Mouse (Mus musculus) forebrain, embryonic 12.5 days (tissue): Measurements from ENCODE around the gene Rbmxl1. TPM values are rescaled to one million over a fixed set of nuclear protein-coding genes. Genes with fewer than 3 reads are reported as not detected.
A peak's percentile ranks its signal among the peaks of the same experiment; 100 is the strongest.
"Not testable (repeated sequence)": the region's sequence is repeated elsewhere in the genome, so short reads cannot be mapped to it uniquely, and the experiment has no call there.

Experiments
- ATAC-seq: fragments of 200-750 bp; cut with Nextera tagmentation; 2 replicates; pipeline ENCODE4 v1.8.0; 2017; ENCODE audit warnings: moderate TSS enrichment; ENCODE audit not compliant: low FRiP score
- H3K27ac ChIP-seq: fragments of 300-500 bp; sonication (generic); 2 replicates; pipeline ENCODE4 v1.5.1; 2016; ENCODE audit warnings: mild to moderate bottlenecking
- H3K27me3 ChIP-seq: fragments of 300-500 bp; sonication (generic); 2 replicates; pipeline ENCODE4 v1.6.1; 2016; ENCODE audit warnings: mild to moderate bottlenecking
- H3K36me3 ChIP-seq: fragments of 300-500 bp; sonication (generic); replicated peaks from 2 replicates; pipeline ENCODE4 v1.6.1; 2016; ENCODE audit warnings: mild to moderate bottlenecking
- H3K4me1 ChIP-seq: fragments of 300-500 bp; sonication (generic); 2 replicates; pipeline ENCODE4 v1.6.1; 2016
- H3K4me2 ChIP-seq: fragments of 300-500 bp; sonication (generic); 2 replicates; pipeline ENCODE4 v1.6.1; 2016; ENCODE audit warnings: mild to moderate bottlenecking, moderate library complexity
- H3K4me3 ChIP-seq: fragments of 300-500 bp; sonication (generic); replicated peaks from 2 replicates; pipeline ENCODE4 v1.5.1; 2016; ENCODE audit warnings: mild to moderate bottlenecking
- H3K9ac ChIP-seq: fragments of 300-500 bp; sonication (generic); 2 replicates; pipeline ENCODE4 v1.6.1; 2016; ENCODE audit warnings: mild to moderate bottlenecking
- H3K9me3 ChIP-seq: fragments of 300-500 bp; sonication (generic); 2 replicates; pipeline ENCODE4 v1.6.1; 2016
- WGBS: fragments of 180-500 bp; shearing (Covaris S2); methylation state at CpG from one replicate; pipeline ENCODE4 v1.1.7; 2016; 5-methylcytosine and 5-hydroxymethylcytosine counted together
- polyA plus RNA-seq: library from polyadenylated mRNA; unstranded; fragments of >200 nt; fragmentation: Nextera tagmentation; extraction: Ambion mirVana; gene quantifications from 2 replicates; pipeline ENCODE4 v1.2.1, GENCODE M21; 2016

Rbmxl1 gene
- polyA plus RNA-seq, 1 experiment from 2014 or later, result 345 TPM

DNA sequence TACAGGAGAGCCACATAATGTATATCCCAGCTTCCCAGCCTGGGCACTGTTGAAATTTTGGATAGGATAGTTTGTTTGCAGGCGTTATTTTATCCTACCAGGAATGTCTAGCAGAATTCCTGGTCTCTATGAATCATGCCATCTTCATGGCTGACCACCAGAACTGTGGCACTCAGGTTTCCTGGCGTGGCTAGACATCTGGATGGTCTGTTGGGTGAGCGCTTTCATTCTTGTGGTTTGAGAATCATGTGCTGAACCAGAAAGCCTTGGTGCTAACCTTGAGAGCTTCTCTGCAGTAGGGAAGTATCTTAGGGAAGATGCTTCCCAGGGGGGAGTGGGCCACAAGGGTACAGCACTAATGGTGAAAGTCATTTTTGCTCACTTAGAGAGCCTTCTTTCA lies 6.4 kb upstream of the Rbmxl1 start:
- Histone ChIP-seq H3K9ac (no peak overlapping the region), H3K4me2 (no peak overlapping the region), H3K9me3 (no peaks in the 10 kb centered on the region), H3K27ac (no peak overlapping the region), H3K36me3 (peaks cover 19% of the 10 kb centered on the region), H3K4me1 (peaks cover 9% of the 10 kb centered on the region), H3K27me3 (no peaks in the 10 kb centered on the region), H3K4me3 (no peak overlapping the region)
- ATAC-seq, result no peak
- WGBS, result 93% methylated on average over 3 of the region's 3 CpGs

- H3K4me1 ChIP-seq, result peaks cover 11% of the 10 kb centered on the region
- no peaks in the 10 kb centered on the region for H3K9me3 ChIP-seq
- ATAC-seq, result no peak
- H3K36me3 ChIP-seq, result peaks cover 19% of the 10 kb centered on the region
- no peak overlapping the region for H3K4me2 ChIP-seq
- H3K27me3 ChIP-seq, result no peaks in the 10 kb centered on the region
- H3K27ac ChIP-seq, result no peak overlapping the region
- no peak overlapping the region for H3K9ac ChIP-seq
- WGBS, result 91% methylated on average over 1 of the region's 1 CpGs
- H3K4me3 ChIP-seq, result no peak overlapping the region
Observed at GRCm38 (mm10) chr8:78514706-78515105, 6.0 kb upstream of the Rbmxl1 start.

DNA sequence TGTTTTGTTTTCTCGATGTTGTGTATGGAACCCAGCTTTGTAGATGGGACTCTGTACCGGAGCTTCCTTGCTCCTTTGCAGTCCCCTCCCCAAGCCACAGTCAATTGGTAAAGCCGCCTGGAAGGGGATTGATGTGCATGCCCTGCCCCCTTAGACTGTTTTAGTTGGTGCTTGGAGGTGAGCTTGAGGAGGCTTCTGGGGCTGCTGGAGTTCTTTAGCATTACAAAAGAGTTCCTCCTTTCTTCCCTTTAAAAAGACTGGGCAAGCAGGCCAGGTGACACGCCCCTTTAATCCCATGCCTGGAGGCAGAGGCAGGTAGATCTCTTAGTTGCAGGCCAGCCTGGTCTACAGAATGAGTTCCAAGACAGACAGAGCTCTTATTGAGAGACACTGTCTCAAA lies 4.4 kb upstream of the Rbmxl1 start:
- Histone ChIP-seq H3K4me2 (no peak overlapping the region), H3K9me3 (no peaks in the 10 kb centered on the region), H3K27ac (no peak overlapping the region), H3K27me3 (no peaks in the 10 kb centered on the region), H3K4me1 (peaks cover 11% of the 10 kb centered on the region), H3K4me3 (no peak overlapping the region), H3K9ac (no peak overlapping the region), H3K36me3 (peaks cover 19% of the 10 kb centered on the region)
- 88% methylated on average over 4 of the region's 4 CpGs for WGBS
- no peak for ATAC-seq

DNA sequence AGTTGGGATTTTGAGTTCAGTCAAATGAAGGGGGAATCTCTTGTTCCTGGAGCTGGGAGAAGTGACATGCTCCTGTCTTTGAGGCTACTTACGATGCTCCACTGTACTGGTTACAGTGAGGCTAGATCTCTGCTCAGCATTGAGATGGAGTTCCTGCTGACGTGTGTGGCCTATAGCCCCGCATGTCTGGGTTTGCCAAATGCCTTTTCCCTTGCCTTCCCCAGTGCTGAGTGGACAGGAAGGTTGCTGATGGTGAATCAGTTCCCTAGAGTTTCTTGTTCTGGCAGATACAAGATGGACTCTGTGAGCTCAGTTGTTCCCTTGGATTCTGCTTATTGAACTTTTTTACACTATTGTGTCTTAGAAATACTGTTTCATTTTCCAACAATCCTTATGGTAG lies 2.2 kb upstream of the Rbmxl1 start:
- H3K4me3 ChIP-seq, result no peak overlapping the region

GRCm38 (mm10) chr8:78510094-78510493 lies 1.4 kb upstream of the Rbmxl1 start:
- peak overlapping the region; percentile 99 for H3K9ac ChIP-seq
- peak overlapping the region; percentile 94 for H3K4me3 ChIP-seq
- ATAC-seq, result no peak
- H3K36me3 ChIP-seq, result peaks cover 7% of the 10 kb centered on the region
- H3K27me3 ChIP-seq, result no peaks in the 10 kb centered on the region
- H3K4me2 ChIP-seq, result peak overlapping the region; percentile 92
- no peaks in the 10 kb centered on the region for H3K9me3 ChIP-seq
- WGBS, result under 1% methylated on average over 11 of the region's 11 CpGs
- H3K27ac ChIP-seq, result no peak overlapping the region
- peaks cover 19% of the 10 kb centered on the region for H3K4me1 ChIP-seq

More for the DNA sequence above, 2.2 kb upstream of the Rbmxl1 start:
- 0 out of 2 replicates have a peak overlapping the region, but pooled peaks have one; percentile 21 for H3K4me2 ChIP-seq
- 77% methylated on average over 3 of the region's 3 CpGs for WGBS
- H3K9ac ChIP-seq, result no peak overlapping the region
- H3K36me3 ChIP-seq, result peaks cover 13% of the 10 kb centered on the region
- peaks cover 19% of the 10 kb centered on the region for H3K4me1 ChIP-seq
- no peak overlapping the region for H3K27ac ChIP-seq
- no peaks in the 10 kb centered on the region for H3K9me3 ChIP-seq
- H3K27me3 ChIP-seq, result no peaks in the 10 kb centered on the region
- no peak for ATAC-seq

DNA sequence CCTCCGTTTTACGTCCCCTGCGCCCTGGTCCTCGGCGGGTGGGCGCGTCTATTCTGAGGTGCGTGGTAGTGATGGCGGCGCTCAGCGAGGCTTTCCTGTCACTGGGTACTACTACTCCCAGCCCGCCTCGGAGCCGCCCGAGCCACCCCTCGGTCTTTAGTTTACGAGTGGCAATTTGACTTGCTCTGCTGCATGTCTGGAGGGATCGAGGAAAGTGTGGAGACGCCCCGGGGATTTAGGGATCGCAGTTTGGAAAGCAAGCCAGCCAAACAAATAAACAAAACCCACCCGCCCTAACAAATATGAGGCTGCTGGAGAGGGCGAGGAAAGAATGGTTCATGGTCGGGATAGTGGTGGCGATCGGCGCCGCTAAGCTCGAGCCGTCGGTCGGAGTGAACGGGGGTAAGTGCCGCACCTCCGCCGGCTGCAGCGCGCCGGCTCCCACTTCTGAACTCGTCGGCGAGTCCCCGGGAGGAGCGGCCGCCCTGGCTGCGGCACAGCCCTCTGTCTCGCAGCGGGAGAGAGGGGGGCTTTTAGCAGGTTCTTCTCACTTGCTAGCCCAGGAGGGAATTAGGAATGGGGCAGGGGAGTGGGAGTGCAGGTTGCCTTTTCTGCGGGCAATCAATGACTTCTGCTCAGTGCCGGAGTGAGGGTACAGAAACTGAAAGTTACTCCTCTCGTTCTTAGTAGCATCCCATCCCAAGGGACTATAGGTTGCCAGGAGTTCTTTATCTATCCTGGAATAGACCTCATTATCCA lies 754 bp upstream of the Rbmxl1 start, which contains the start of gene Slc10a7:
Slc10a7 (plus strand) TSS at position 74 of the 759 bp plus-strand sequence.
- Histone ChIP-seq H3K4me1 (peaks cover 19% of the 10 kb centered on the region), H3K9ac (peak within 1 kb of the TSS; percentile 99), H3K9me3 (no peaks in the 10 kb centered on the region), H3K27me3 (no peaks in the 10 kb centered on the region), H3K36me3 (peaks cover 13% of the 10 kb centered on the region), H3K27ac (peak within 1 kb of the TSS; percentile 95), H3K4me2 (peak within 1 kb of the TSS; percentile 92), H3K4me3 (peak within 1 kb of the TSS; percentile 94)
- under 1% methylated on average over 51 of the region's 51 CpGs for WGBS
- peak; percentile 95 for ATAC-seq

GRCm38 (mm10) chr8:78507979-78508718 lies 549 bp downstream of the Rbmxl1 start:
- Histone ChIP-seq H3K4me1 (peaks cover 19% of the 10 kb centered on the region), H3K27ac (peak overlapping the region; percentile 95), H3K9ac (peak overlapping the region; percentile 99), H3K9me3 (no peaks in the 10 kb centered on the region), H3K36me3 (peaks cover 26% of the 10 kb centered on the region), H3K4me2 (peak overlapping the region; percentile 92), H3K27me3 (no peaks in the 10 kb centered on the region), H3K4me3 (peak overlapping the region; percentile 94)
- WGBS, result under 1% methylated on average over 37 of the region's 38 CpGs
- ATAC-seq, result peak; percentile 55

GRCm38 (mm10) chr8:78502706-78503105 lies 6.0 kb downstream of the Rbmxl1 start:
- Histone ChIP-seq H3K4me3 (no peak overlapping the region), H3K9me3 (no peaks in the 10 kb centered on the region), H3K4me2 (no peak overlapping the region), H3K4me1 (peaks cover 8% of the 10 kb centered on the region; the same call in 1 of the 2 replicates), H3K36me3 (peaks cover 31% of the 10 kb centered on the region), H3K27me3 (no peaks in the 10 kb centered on the region), H3K27ac (no peak overlapping the region), H3K9ac (no peak overlapping the region)
- WGBS, result 57% methylated on average over 2 of the region's 2 CpGs
- no peak for ATAC-seq

DNA sequence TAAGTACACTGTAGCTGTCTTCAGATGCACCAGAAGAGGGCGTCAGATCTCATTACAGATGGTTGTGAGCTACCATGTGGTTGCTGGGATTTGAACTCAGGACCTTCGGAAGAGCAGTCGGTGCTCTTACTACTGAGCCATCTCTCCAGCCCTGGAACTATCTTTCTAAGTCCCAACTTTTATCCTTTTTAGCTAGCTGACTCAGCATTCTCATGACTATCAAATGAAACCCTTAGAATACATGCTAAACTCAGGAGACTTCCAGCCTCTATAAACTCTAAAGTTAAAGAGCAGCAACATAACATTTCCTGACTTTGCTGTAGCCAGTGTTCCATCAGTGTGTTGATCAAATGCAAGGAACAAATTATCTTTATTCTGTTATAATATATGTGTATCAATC lies 12.4 kb downstream of the Rbmxl1 start:
- not testable (repeated sequence) for H3K36me3 ChIP-seq, H3K4me2 ChIP-seq, ATAC-seq, H3K9ac ChIP-seq, H3K9me3 ChIP-seq, H3K27me3 ChIP-seq, H3K4me3 ChIP-seq, H3K4me1 ChIP-seq, H3K27ac ChIP-seq
- 91% methylated on average over 3 of the region's 3 CpGs for WGBS

- WGBS, result 46% methylated on average over 2 of the region's 2 CpGs
Observed at GRCm38 (mm10) chr8:78493031-78493430, 15.7 kb downstream of the Rbmxl1 start.

GRCm38 (mm10) chr8:78489733-78490132 lies 19.0 kb downstream of the Rbmxl1 start:
- H3K27ac ChIP-seq, result no peak overlapping the region
- H3K9me3 ChIP-seq, result no peaks in the 10 kb centered on the region
- H3K27me3 ChIP-seq, result no peaks in the 10 kb centered on the region
- H3K4me1 ChIP-seq, result no peaks in the 10 kb centered on the region
- no peaks in the 10 kb centered on the region for H3K36me3 ChIP-seq
- ATAC-seq, result no peak
- no peak overlapping the region for H3K9ac ChIP-seq
- no peak overlapping the region for H3K4me3 ChIP-seq
- WGBS, result 88% methylated on average over 3 of the region's 3 CpGs
- no peak overlapping the region for H3K4me2 ChIP-seq

More at GRCm38 (mm10) chr8:78493031-78493430, 15.7 kb downstream of the Rbmxl1 start:
- no peak for ATAC-seq
- Histone ChIP-seq H3K27ac (no peak overlapping the region), H3K9ac (no peak overlapping the region), H3K36me3 (no peaks in the 10 kb centered on the region), H3K4me1 (no peaks in the 10 kb centered on the region), H3K9me3 (no peaks in the 10 kb centered on the region), H3K4me3 (no peak overlapping the region), H3K4me2 (no peak overlapping the region), H3K27me3 (no peaks in the 10 kb centered on the region)

DNA sequence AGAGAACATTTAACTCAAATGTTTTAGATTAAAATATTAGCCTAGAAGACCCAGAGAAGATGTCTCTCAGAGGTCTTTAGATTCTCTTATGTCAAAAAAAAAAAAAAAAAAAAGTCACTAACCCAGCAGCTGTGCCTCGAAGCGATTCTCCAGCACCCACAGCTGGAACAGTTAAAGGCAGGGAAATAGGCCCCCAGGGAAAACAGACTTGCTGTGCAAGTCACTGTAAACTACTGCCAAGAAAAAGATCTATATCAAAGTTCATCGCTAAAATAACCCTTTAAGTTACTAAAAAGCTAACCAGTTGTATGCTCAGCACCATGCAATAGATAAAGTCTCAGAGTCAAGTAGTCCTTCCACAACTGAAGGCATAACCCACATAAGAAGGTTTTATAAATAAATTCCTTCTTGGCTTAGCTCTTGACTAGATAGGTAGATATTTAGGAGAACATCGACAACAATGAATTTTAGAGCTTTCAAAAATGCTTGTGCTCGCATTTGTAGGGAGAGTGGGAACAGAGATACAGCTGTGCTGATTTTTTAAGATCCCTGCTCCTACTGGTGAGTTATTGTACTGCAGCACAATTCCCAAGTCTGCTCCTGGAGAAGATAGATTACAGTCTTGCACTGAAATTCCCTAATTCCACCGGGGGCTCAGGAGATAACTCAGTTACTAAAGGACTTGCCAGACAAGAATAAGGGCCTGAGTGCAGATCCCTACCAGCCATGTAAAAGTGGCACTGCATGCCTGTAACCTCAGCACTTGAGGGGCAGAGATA lies 31.5 kb downstream of the Rbmxl1 start:
- ATAC-seq, result no peak
- no peaks in the 10 kb centered on the region for H3K4me1 ChIP-seq
- H3K4me2 ChIP-seq, result no peak overlapping the region
- no peak overlapping the region for H3K9ac ChIP-seq
- H3K27ac ChIP-seq, result no peak overlapping the region
- no peak overlapping the region for H3K4me3 ChIP-seq
- no peaks in the 10 kb centered on the region for H3K9me3 ChIP-seq
- WGBS, result 63% methylated on average over 6 of the region's 6 CpGs
- no peaks in the 10 kb centered on the region for H3K27me3 ChIP-seq
- no peaks in the 10 kb centered on the region for H3K36me3 ChIP-seq
